Mouse (Mus musculus) liver, adult 2 months (tissue): Measurements from ENCODE around the gene Tmco3. TPM values are rescaled to one million over a fixed set of nuclear protein-coding genes. Genes with fewer than 3 reads are reported as not detected.
A peak's percentile ranks its signal among the peaks of the same experiment; 100 is the strongest.

ENCODE experiments used
- DNase-seq: peaks from one replicate; pipeline ENCODE4 v3.0.0-alpha.2; 2011; ENCODE audit warnings: low read depth, low spot score; ENCODE audit errors: extremely low read depth
- H3K27ac ChIP-seq: fragments of 200-500 bp; replicated peaks from 2 replicates; pipeline ENCODE4 v1.5.1; 2012; ENCODE audit warnings: low read depth, mild to moderate bottlenecking, control low read depth, inconsistent platforms, low read length; ENCODE audit not compliant: insufficient read depth
- H3K27me3 ChIP-seq: fragments of 200-500 bp; 2 replicates; pipeline ENCODE4 v1.6.1; 2012; ENCODE audit warnings: mild to moderate bottlenecking, moderate library complexity, low read length, inconsistent platforms; ENCODE audit not compliant: control insufficient read depth, insufficient read depth
- H3K36me3 ChIP-seq: fragments of 200-500 bp; 2 replicates; pipeline ENCODE4 v1.6.1; 2012; ENCODE audit warnings: low read length, inconsistent platforms; ENCODE audit not compliant: control insufficient read depth, insufficient read depth
- H3K4me1 ChIP-seq: fragments of 200-500 bp; 2 replicates; pipeline ENCODE4 v1.6.1; 2011; ENCODE audit warnings: low read length; ENCODE audit not compliant: control insufficient read depth, insufficient read depth
- H3K4me3 ChIP-seq: fragments of 200-500 bp; 2 replicates; pipeline ENCODE4 v1.5.1; 2011; ENCODE audit warnings: low read depth, mild to moderate bottlenecking, control low read depth, low read length, moderate library complexity; ENCODE audit not compliant: insufficient read depth
- H3K79me2 ChIP-seq: fragments of 200-500 bp; 2 replicates; pipeline ENCODE4 v1.6.1; 2012; ENCODE audit warnings: inconsistent platforms, mild to moderate bottlenecking, low read length, moderate library complexity; ENCODE audit not compliant: control insufficient read depth, insufficient read depth
- H3K9ac ChIP-seq: fragments of 200-500 bp; 2 replicates; pipeline ENCODE4 v1.6.1; 2012; ENCODE audit warnings: low read depth, mild to moderate bottlenecking, control low read depth, inconsistent platforms, low read length
- CTCF ChIP-seq: fragments of 200-500 bp; IDR thresholded peaks from 2 replicates; pipeline ENCODE4 v1.5.1; 2011; ENCODE audit warnings: low read depth, low read length, control low read depth
- POLR2A ChIP-seq: fragments of 200-500 bp; IDR thresholded peaks from 2 replicates; pipeline ENCODE4 v1.6.1; 2011; ENCODE audit warnings: low read length, control low read depth; ENCODE audit not compliant: insufficient read depth; ENCODE audit errors: extremely low read depth
- WGBS: fragments of 180-500 bp; shearing (Covaris S2); methylation state at CpG from one replicate; pipeline ENCODE4 v1.1.7; 2018; 5-methylcytosine and 5-hydroxymethylcytosine counted together
- polyA plus RNA-seq: library from polyadenylated mRNA; depleted of rRNA; stranded (reverse); fragments of >200 nt; gene quantifications from 2 replicates; pipeline ENCODE4 v1.2.3, GENCODE M21; 2012; rRNA removed
- total RNA-seq: library from RNA; depleted of rRNA; stranded (reverse); fragments of >200 nt; gene quantifications from 2 replicates; pipeline ENCODE4 v1.2.3, GENCODE M21; 2014; rRNA removed

Gene Tmco3
- 5.1 and 5.5 TPM in 2 replicates for total RNA-seq
- polyA plus RNA-seq, result 7.0 and 9.0 TPM in 2 replicates

- Histone ChIP-seq H3K27me3 (no peaks in the 10 kb centered on the region), H3K4me1 (peaks cover 5% of the 10 kb centered on the region), H3K27ac (peak within 1 kb of the TSS; percentile 97), H3K4me3 (peak within 1 kb of the TSS; percentile 84), H3K9ac (peak within 1 kb of the TSS; percentile 92), H3K36me3 (no peaks in the 10 kb centered on the region; the same call in 1 of the 2 replicates), H3K79me2 (peaks cover 8% of the 10 kb centered on the region; the same call in 1 of the 2 replicates)
- TF ChIP-seq CTCF, result no peak
- peak; percentile 67; the same call in 1 of the 2 replicates for TF ChIP-seq POLR2A
- DNase-seq, result peak; percentile 86
- under 1% methylated on average over 79 of the region's 79 CpGs for WGBS
Measured at GRCm38 (mm10) chr8:13287692-13288623, at the start of gene Tmco3, which contains the start of gene Dcun1d2. Gene Tmco3, plus strand, starts transcription at chr8:13288190. Gene Dcun1d2, minus strand, starts transcription at chr8:13288131.

- no peak overlapping the region for H3K9ac ChIP-seq
- no peaks in the 10 kb centered on the region for H3K27me3 ChIP-seq
- TF ChIP-seq POLR2A (no peak), CTCF (no peak)
- no peak overlapping the region for H3K4me3 ChIP-seq
- 92% methylated on average over 9 of the region's 9 CpGs for WGBS
- H3K27ac ChIP-seq, result no peak overlapping the region
- no peaks in the 10 kb centered on the region for H3K36me3 ChIP-seq
- H3K79me2 ChIP-seq, result no peaks in the 10 kb centered on the region
- no peak for DNase-seq
- peaks cover 8% of the 10 kb centered on the region; the same call in 1 of the 2 replicates for H3K4me1 ChIP-seq
Measured at GRCm38 (mm10) chr8:13240055-13240454, 47.9 kb upstream of the Tmco3 start.

- DNase-seq, result peak; percentile 97
Measured at GRCm38 (mm10) chr8:13240691-13241090, 47.3 kb upstream of the Tmco3 start.

GRCm38 (mm10) chr8:13242985-13243870 lies 44.8 kb upstream of the Tmco3 start:
- WGBS, result 94% methylated on average over 10 of the region's 10 CpGs
- H3K27ac ChIP-seq, result no peak overlapping the region
- no peak overlapping the region for H3K9ac ChIP-seq

More at GRCm38 (mm10) chr8:13240691-13241090, 47.3 kb upstream of the Tmco3 start:
- H3K27ac ChIP-seq, result peak overlapping the region; percentile 23; the same call in 1 of the 2 replicates
- H3K79me2 ChIP-seq, result no peaks in the 10 kb centered on the region
- no peak overlapping the region for H3K4me3 ChIP-seq
- no peaks in the 10 kb centered on the region for H3K36me3 ChIP-seq
- 0 out of 2 replicates have a peak overlapping the region, but pooled peaks have one; percentile 20 for H3K9ac ChIP-seq
- H3K4me1 ChIP-seq, result peaks cover 8% of the 10 kb centered on the region; the same call in 1 of the 2 replicates
- 20% methylated on average over 7 of the region's 7 CpGs for WGBS
- no peak for TF ChIP-seq POLR2A
- no peak for TF ChIP-seq CTCF
- no peaks in the 10 kb centered on the region for H3K27me3 ChIP-seq

GRCm38 (mm10) chr8:13244343-13244880 lies 43.6 kb upstream of the Tmco3 start:
- no peaks in the 10 kb centered on the region for H3K27me3 ChIP-seq
- H3K4me1 ChIP-seq, result peaks cover 8% of the 10 kb centered on the region; the same call in 1 of the 2 replicates
- no peak overlapping the region for H3K4me3 ChIP-seq
- no peak overlapping the region for H3K27ac ChIP-seq
- 86% methylated on average over 11 of the region's 11 CpGs for WGBS
- H3K36me3 ChIP-seq, result no peaks in the 10 kb centered on the region
- TF ChIP-seq CTCF, result no peak
- no peak for TF ChIP-seq POLR2A
- no peaks in the 10 kb centered on the region for H3K79me2 ChIP-seq
- H3K9ac ChIP-seq, result no peak overlapping the region
- no peak for DNase-seq

More at GRCm38 (mm10) chr8:13242985-13243870, 44.8 kb upstream of the Tmco3 start:
- Histone ChIP-seq H3K27me3 (no peaks in the 10 kb centered on the region), H3K36me3 (no peaks in the 10 kb centered on the region), H3K79me2 (no peaks in the 10 kb centered on the region), H3K4me1 (peaks cover 8% of the 10 kb centered on the region; the same call in 1 of the 2 replicates), H3K4me3 (no peak overlapping the region)
- DNase-seq, result no peak
- TF ChIP-seq POLR2A (no peak), CTCF (no peak)
